Mouse (Mus musculus) inflammation-experienced regulatory T-cells, adult 6 months (primary cell): Measurements from ENCODE around the gene Ppp3cb. TPM values are rescaled to one million over a fixed set of nuclear protein-coding genes. Genes with fewer than 3 reads are reported as not detected.

Experiments used
- ATAC-seq: one replicate; pipeline ENCODE4 v1.8.0; 2017
- polyA plus RNA-seq, 3 experiments: library from polyadenylated mRNA; unstranded; fragments of 100-300 nt; shearing (Covaris generic); gene quantifications; one replicate each; pipeline ENCODE4 v1.2.1; 2017

Ppp3cb gene
- polyA plus RNA-seq, 3 experiments from 2014 or later = 26.8 to 45.7 (median 42.5) TPM

GRCm38 (mm10) chr14:20479291-20480194 lies 66.8 kb downstream of the Ppp3cb start, which contains the start of gene Anxa7:
TSS of gene Anxa7 (minus strand) at chr14:20480133.
- ATAC-seq = peak; percentile 83

GRCm38 (mm10) chr14:20478801-20479200 lies 67.6 kb downstream of the Ppp3cb start:
- ATAC-seq = no peak

GRCm38 (mm10) chr14:20478385-20478784 lies 68.0 kb downstream of the Ppp3cb start:
- ATAC-seq = no peak

DNA sequence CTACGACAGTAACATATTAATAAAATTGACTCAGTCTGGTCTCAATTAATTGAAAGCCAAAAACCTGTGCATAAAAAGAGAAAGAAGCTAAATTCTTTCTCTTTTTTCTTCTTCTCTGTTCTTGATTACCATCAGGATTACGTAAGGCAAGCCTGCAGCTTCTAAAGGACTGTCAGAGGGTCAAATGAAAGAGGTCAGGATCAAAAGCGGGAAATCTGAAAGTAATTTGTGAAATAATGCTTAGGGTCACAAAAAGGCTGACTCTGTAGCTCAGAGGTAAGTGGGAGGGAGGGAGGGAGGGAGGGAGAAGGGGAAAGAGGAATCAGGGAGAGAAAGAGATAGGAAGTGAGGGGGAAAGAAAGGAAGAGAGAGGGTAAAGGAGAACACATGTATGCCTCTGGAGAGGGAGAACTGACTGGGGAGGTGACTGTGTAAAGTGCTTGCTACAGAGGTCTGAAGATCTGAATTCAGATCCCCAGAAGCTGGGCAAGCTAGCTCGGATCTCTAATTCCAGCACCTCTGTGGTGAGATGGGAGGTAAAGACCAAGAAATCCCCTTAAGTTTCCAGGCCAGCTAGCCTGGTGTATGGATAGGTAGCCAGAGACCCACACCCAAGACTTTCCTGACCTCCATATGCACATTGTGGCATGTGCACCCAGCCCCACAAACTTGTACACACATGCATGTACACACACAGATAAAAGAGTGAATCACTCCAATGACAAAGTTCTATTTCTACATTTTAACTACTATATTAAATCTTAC lies 68.9 kb downstream of the Ppp3cb start:
- ATAC-seq = no peak

DNA sequence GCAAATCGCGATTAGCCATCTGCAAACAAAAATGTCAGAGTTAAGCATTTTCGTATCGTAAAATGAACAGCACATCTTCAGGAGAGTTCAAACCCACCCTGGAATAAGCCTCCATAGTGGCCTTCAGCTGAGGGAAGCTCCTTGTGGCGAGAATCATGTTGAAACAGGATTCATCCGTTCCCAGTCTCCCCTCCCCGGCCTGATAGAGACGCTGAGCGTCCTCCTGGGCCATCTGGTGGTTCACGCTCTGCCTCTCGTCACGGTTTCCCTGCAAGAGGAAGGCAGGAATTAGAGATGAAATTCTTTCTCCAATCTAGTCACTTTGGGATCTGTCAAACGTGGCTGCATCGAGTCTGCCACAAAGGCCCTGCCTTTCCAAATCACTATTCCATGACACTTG lies 86.2 kb downstream of the Ppp3cb start:
- ATAC-seq = no peak

GRCm38 (mm10) chr14:20458378-20458777 lies 88.0 kb downstream of the Ppp3cb start:
- ATAC-seq = no peak

- ATAC-seq = no peak
Observed at GRCm38 (mm10) chr14:20452929-20453328, 93.4 kb downstream of the Ppp3cb start.

DNA sequence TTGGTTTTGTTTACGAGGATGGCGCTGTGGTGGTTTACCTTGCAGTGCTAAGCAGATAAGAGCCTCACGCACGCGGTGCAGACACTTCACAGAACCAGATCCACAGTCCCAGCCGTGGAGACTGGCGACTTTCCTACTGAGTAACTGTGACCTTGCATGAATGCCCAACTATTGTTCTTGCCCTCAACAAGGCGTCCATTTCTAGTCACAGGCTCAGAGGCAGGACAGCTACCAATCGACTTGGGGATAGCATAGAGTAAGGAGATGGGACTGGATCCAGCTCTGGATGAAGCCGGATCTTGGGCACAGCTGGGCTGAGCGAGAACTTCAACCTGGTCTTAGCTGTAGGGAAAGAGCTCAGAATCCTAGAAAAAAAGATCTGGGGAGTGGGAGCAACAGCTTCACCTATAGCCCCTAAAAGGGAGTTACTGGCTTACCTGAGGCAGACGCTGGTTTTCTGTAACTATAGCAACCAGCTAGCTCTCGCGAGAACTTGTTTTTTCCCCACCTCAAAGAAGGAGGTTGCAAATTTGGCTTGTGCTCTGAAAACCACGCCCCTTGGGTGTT lies 94.5 kb downstream of the Ppp3cb start, which contains the start of gene Cfap70:
Cfap70 (minus strand) TSS at position 462 of the 567 bp plus-strand sequence.
- ATAC-seq = no peak

GRCm38 (mm10) chr14:20451302-20451701 lies 95.1 kb downstream of the Ppp3cb start:
- no peak for ATAC-seq

Other genes with a start within 250 kb of the Ppp3cb start
- 10 to 100 TPM; 58.1 to 73.3 (median 63.9) TPM for gene Ecd, start 198.5 kb downstream of the Ppp3cb start, polyA plus RNA-seq
- 10 to 100 TPM; 49.6 to 75.9 (median 55.1) TPM for gene Fam149b, start 198.4 kb downstream of the Ppp3cb start, polyA plus RNA-seq
- gene Dnajc9, start 157.7 kb downstream of the Ppp3cb start, polyA plus RNA-seq = 100 to 1,000 TPM; 131 to 179 (median 169) TPM
- gene Mrps16, start 152.9 kb downstream of the Ppp3cb start, polyA plus RNA-seq = 100 to 1,000 TPM; 110 to 131 (median 112) TPM
- gene Cfap70, start 94.3 kb downstream of the Ppp3cb start, polyA plus RNA-seq = not detected
- gene Anxa7, start 66.4 kb downstream of the Ppp3cb start, polyA plus RNA-seq = 10 to 100 TPM; 63.4 to 98.4 (median 72.4) TPM
- 1 to 10 TPM; 1.0 to 3.2 (median 1.9) TPM for gene Mss51, start 49.7 kb downstream of the Ppp3cb start, polyA plus RNA-seq
- gene Usp54, start 94.5 kb upstream of the Ppp3cb start, polyA plus RNA-seq = 1 to 10 TPM; 1.6 to 2.6 (median 1.7) TPM
- gene Myoz1, start 110.0 kb upstream of the Ppp3cb start, polyA plus RNA-seq = not detected
- gene Synpo2l, start 121.8 kb upstream of the Ppp3cb start, polyA plus RNA-seq = not detected
- 100 to 1,000 TPM in 2 of 3 experiments, 10 to 100 TPM in 1; 99.7 to 119 (median 115) TPM for gene Sec24c, start 127.7 kb upstream of the Ppp3cb start, polyA plus RNA-seq
- gene Fut11, start 148.4 kb upstream of the Ppp3cb start, polyA plus RNA-seq = 1 to 10 TPM; 4.9 to 6.5 (median 6.3) TPM
- 100 to 1,000 TPM; 136 to 163 (median 137) TPM for gene Chchd1, start 156.4 kb upstream of the Ppp3cb start, polyA plus RNA-seq
- gene Zswim8, start 161.0 kb upstream of the Ppp3cb start, polyA plus RNA-seq = 10 to 100 TPM; 16.0 to 25.9 (median 24.3) TPM
- 10 to 100 TPM in 2 of 3 experiments, 1 to 10 TPM in 1; 7.4 to 14.6 (median 12.3) TPM for gene Ndst2, start 188.0 kb upstream of the Ppp3cb start, polyA plus RNA-seq
- gene Camk2g, start 247.5 kb upstream of the Ppp3cb start, polyA plus RNA-seq = 10 to 100 TPM; 30.7 to 50.9 (median 31.6) TPM